Mouse (Mus musculus) liver, adult 2 months (tissue): ENCODE results near the gene Atg10. TPM values are rescaled to one million over a fixed set of nuclear protein-coding genes. Genes with fewer than 3 reads are reported as not detected.
"Not testable (repeated sequence)": the region's sequence is repeated elsewhere in the genome, so short reads cannot be mapped to it uniquely, and the experiment has no call there.

ENCODE experiments used
- DNase-seq: peaks from one replicate; pipeline ENCODE4 v3.0.0-alpha.2; 2011; ENCODE audit warnings: low read depth, low spot score; ENCODE audit errors: extremely low read depth
- H3K27ac ChIP-seq: fragments of 200-500 bp; replicated peaks from 2 replicates; pipeline ENCODE4 v1.5.1; 2012; ENCODE audit warnings: low read depth, mild to moderate bottlenecking, control low read depth, inconsistent platforms, low read length; ENCODE audit not compliant: insufficient read depth
- H3K27me3 ChIP-seq: fragments of 200-500 bp; 2 replicates; pipeline ENCODE4 v1.6.1; 2012; ENCODE audit warnings: mild to moderate bottlenecking, moderate library complexity, low read length, inconsistent platforms; ENCODE audit not compliant: control insufficient read depth, insufficient read depth
- H3K36me3 ChIP-seq: fragments of 200-500 bp; 2 replicates; pipeline ENCODE4 v1.6.1; 2012; ENCODE audit warnings: low read length, inconsistent platforms; ENCODE audit not compliant: control insufficient read depth, insufficient read depth
- H3K4me1 ChIP-seq: fragments of 200-500 bp; 2 replicates; pipeline ENCODE4 v1.6.1; 2011; ENCODE audit warnings: low read length; ENCODE audit not compliant: control insufficient read depth, insufficient read depth
- H3K4me3 ChIP-seq: fragments of 200-500 bp; 2 replicates; pipeline ENCODE4 v1.5.1; 2011; ENCODE audit warnings: low read depth, mild to moderate bottlenecking, control low read depth, low read length, moderate library complexity; ENCODE audit not compliant: insufficient read depth
- H3K79me2 ChIP-seq: fragments of 200-500 bp; 2 replicates; pipeline ENCODE4 v1.6.1; 2012; ENCODE audit warnings: inconsistent platforms, mild to moderate bottlenecking, low read length, moderate library complexity; ENCODE audit not compliant: control insufficient read depth, insufficient read depth
- H3K9ac ChIP-seq: fragments of 200-500 bp; 2 replicates; pipeline ENCODE4 v1.6.1; 2012; ENCODE audit warnings: low read depth, mild to moderate bottlenecking, control low read depth, inconsistent platforms, low read length
- CTCF ChIP-seq: fragments of 200-500 bp; IDR thresholded peaks from 2 replicates; pipeline ENCODE4 v1.5.1; 2011; ENCODE audit warnings: low read depth, low read length, control low read depth
- POLR2A ChIP-seq: fragments of 200-500 bp; IDR thresholded peaks from 2 replicates; pipeline ENCODE4 v1.6.1; 2011; ENCODE audit warnings: low read length, control low read depth; ENCODE audit not compliant: insufficient read depth; ENCODE audit errors: extremely low read depth
- WGBS: fragments of 180-500 bp; shearing (Covaris S2); methylation state at CpG from one replicate; pipeline ENCODE4 v1.1.7; 2018; 5-methylcytosine and 5-hydroxymethylcytosine counted together
- polyA plus RNA-seq: library from polyadenylated mRNA; depleted of rRNA; stranded (reverse); fragments of >200 nt; gene quantifications from 2 replicates; pipeline ENCODE4 v1.2.3, GENCODE M21; 2012; rRNA removed
- total RNA-seq: library from RNA; depleted of rRNA; stranded (reverse); fragments of >200 nt; gene quantifications from 2 replicates; pipeline ENCODE4 v1.2.3, GENCODE M21; 2014; rRNA removed

The Atg10 gene
- 5.3 and 5.6 TPM in 2 replicates for total RNA-seq
- 0.94 and 1.2 TPM in 2 replicates for polyA plus RNA-seq

DNA sequence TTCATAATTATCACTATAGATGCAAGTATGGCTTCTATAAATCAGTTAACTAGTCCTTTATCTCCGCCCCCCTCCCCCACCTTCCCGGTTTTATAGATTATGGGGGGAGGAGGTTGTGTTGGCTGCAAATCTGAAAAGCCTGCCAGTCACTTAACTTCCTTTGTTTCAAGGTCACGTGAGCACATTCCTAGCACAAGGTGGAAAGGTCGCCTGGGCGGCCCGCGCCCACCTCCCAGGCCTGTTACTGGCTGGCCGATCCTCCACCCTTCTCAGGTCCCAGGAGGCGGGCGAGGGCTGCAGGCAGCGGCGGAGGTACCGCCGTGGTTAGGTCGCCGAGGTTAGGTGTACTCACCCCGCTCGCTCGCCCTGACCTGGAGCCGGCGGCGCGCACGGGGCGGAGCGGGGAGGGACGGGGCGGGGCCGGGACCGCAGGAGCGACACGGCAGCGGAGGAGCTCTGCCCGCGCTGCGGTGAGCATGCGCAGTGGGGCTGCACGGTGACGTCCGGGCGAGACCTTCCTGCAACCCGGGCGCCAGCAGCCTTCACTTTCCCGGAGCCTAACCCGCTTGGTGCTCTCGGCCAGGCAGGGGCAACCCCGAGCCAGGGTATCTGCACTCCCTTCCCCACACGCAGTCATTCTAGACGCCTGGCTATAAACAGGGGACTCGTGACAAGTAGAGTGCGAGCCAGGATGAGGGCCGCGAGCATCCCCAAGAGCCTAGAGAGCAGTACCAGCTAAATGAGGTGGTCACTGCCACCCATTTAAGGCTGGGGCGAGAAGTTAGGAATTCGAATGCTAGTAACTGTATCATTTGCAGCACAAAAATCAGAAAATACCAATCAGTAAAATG is at the start of gene Atg10:
Gene Atg10, minus strand, starts transcription at position 382 of the 851 bp plus-strand sequence.
- WGBS: 1% methylated on average over 53 of the region's 55 CpGs
- Histone ChIP-seq H3K4me1 (peaks cover 2% of the 10 kb centered on the region; the same call in 1 of the 2 replicates), H3K4me3 (peak within 1 kb of the TSS; percentile 76), H3K36me3 (no peaks in the 10 kb centered on the region), H3K27ac (peak within 1 kb of the TSS; percentile 90), H3K9ac (peak within 1 kb of the TSS; percentile 89), H3K79me2 (no peaks in the 10 kb centered on the region), H3K27me3 (no peaks in the 10 kb centered on the region)
- peak; percentile 89 for TF ChIP-seq POLR2A
- no peak for TF ChIP-seq CTCF
- peak; percentile 88 for DNase-seq

DNA sequence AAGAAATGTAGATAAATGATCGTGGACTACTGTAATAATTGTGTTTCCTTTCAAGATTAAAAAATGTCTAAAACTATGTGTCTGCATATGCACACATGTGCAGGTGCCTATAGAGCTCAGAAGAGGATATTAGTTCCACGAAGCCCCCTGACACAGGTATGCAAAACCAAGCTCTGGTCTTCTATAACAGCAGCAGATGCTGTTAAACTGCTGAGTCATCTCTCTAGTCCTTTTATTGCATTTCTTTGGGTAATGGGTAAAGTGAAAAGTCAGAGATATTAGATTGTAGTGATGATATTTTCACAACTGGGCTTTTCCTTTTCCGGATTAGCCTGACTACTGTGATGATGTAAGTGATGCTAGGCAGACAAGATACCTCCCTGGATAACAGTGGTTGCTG is 28.6 kb upstream of the Atg10 start:
- DNase-seq: no peak
- H3K27ac ChIP-seq: no peak overlapping the region
- H3K4me3 ChIP-seq: no peak overlapping the region
- no peaks in the 10 kb centered on the region for H3K36me3 ChIP-seq
- H3K79me2 ChIP-seq: no peaks in the 10 kb centered on the region
- TF ChIP-seq CTCF (no peak), POLR2A (no peak)
- no peaks in the 10 kb centered on the region for H3K4me1 ChIP-seq
- H3K27me3 ChIP-seq: no peaks in the 10 kb centered on the region
- 83% methylated on average over 3 of the region's 3 CpGs for whole genome bisulfite sequencing
- H3K9ac ChIP-seq: no peak overlapping the region

DNA sequence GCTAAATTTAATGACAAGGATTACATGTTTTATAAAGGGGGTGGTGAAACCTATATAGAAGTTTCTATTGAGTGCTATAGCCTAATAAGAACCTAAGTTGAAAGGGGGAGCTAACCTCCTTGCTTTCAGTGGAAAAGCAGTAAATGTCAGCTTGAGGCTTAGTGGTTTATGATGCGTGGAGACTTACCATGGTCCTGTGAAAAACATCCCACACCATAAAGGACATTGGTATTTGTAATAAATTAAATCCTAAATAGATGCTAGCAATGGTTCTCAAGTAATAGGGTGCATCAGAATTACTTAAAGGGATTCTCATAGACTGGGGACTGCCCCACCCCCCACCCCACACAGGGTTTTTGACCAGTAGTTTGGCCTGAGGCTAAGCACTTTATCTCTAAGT is 27.9 kb upstream of the Atg10 start:
- Histone ChIP-seq H3K27me3 (no peaks in the 10 kb centered on the region), H3K36me3 (no peaks in the 10 kb centered on the region), H3K4me3 (no peak overlapping the region), H3K79me2 (no peaks in the 10 kb centered on the region), H3K9ac (no peak overlapping the region), H3K27ac (no peak overlapping the region), H3K4me1 (no peaks in the 10 kb centered on the region)
- TF ChIP-seq CTCF (no peak), POLR2A (no peak)
- no peak for DNase-seq
- WGBS: 88% methylated on average over 1 of the region's 1 CpGs

DNA sequence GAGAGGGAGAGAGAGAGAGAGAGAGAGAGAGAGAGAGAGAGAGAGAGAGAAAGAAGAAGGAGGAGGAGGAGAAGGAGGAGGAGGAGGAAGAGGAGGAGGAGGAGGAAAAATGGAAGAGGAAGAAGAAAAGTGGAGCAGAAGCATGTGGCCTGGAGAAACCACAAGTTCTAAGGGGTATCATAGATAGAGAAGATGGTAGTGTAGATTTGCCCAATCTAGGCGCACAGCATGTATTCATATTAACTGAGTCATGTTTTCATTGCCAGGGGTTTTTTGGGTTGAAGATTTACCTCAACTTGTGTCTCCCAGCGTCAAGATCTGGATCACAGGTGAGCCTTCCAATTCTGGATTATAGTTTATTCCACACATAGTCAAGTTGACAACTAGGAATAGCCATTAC is 26.3 kb upstream of the Atg10 start:
- not testable (repeated sequence) for H3K36me3 ChIP-seq, H3K27ac ChIP-seq, DNase-seq, H3K9ac ChIP-seq, H3K27me3 ChIP-seq, H3K79me2 ChIP-seq, H3K4me3 ChIP-seq, H3K4me1 ChIP-seq
- WGBS: 90% methylated on average over 2 of the region's 2 CpGs

DNA sequence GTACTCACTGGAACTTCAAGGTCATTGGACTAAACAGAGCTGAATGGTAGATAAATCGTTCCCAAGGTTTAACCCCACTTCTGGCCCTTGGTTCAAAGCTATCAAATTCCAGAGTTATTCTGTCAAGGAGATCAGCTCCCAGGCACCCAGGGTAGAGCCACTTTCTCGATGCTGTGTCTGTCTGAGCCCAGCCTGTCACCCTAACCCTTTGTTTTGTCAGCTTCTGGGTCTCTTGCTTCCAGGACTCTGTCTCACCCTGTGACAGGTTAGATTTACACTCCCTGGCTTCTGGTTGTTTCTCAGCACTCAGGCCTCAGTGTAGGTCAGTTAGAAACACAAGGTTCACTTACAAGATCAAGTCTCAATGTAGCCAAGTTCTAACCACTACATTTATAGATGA is 22.7 kb upstream of the Atg10 start:
- WGBS: 61% methylated on average over 2 of the region's 2 CpGs
- no peak for TF ChIP-seq CTCF
- TF ChIP-seq POLR2A: no peak

DNA sequence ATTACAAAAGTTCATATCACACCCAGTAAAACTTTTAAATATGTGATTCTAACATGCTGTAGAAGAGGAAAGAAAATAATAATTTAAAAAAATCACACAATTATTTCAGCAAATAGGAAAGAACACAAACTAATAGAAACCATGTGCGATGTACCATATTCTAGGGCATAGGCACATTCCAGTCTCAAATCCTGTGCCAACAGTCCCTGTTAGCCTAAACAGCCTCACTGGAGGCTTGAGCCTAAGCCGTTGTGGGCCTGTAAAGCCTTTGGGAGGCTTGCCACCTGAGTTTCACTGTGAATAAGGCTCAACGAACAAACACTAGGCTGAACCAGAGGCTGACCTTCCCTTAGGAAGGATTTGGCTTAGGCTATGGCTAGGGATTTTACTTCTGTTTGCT is 14.2 kb upstream of the Atg10 start:
- no peaks in the 10 kb centered on the region for H3K36me3 ChIP-seq
- no peak overlapping the region for H3K4me3 ChIP-seq
- H3K79me2 ChIP-seq: no peaks in the 10 kb centered on the region
- no peak for DNase-seq
- H3K27ac ChIP-seq: no peak overlapping the region
- WGBS: 80% methylated on average over 3 of the region's 3 CpGs
- H3K4me1 ChIP-seq: no peaks in the 10 kb centered on the region
- TF ChIP-seq POLR2A (no peak), CTCF (no peak)
- H3K9ac ChIP-seq: no peak overlapping the region
- no peaks in the 10 kb centered on the region for H3K27me3 ChIP-seq

More for the DNA sequence above, 22.7 kb upstream of the Atg10 start:
- no peak overlapping the region for H3K27ac ChIP-seq
- H3K9ac ChIP-seq: no peak overlapping the region
- H3K79me2 ChIP-seq: no peaks in the 10 kb centered on the region
- no peak overlapping the region for H3K4me3 ChIP-seq
- DNase-seq: no peak
- no peaks in the 10 kb centered on the region for H3K27me3 ChIP-seq
- H3K36me3 ChIP-seq: no peaks in the 10 kb centered on the region
- no peaks in the 10 kb centered on the region for H3K4me1 ChIP-seq
